15 mouse cellular contexts compared by ENCODE assay signal in genomic region chr14:123533000-123533399, GRCm38 (mm10).
"Had no signal": no experiment of that assay in that cellular context is flagged by ENCODE, and none has a peak within 500 bp of the region (broad histone marks: within the 10 kb centered on the region; RNA-seq: fewer than 3 reads in every experiment).

No protein-coding gene starts in this region.

- H3K36me3 ChIP-seq: limb, embryonic 12.5 days; liver, embryonic 13.5 days; lung, embryonic 15.5 days; midbrain, embryonic 12.5 days had no signal

- H3K9me3 ChIP-seq: limb, embryonic 12.5 days; liver, embryonic 13.5 days; lung, embryonic 15.5 days; megakaryocyte, embryonic 14.5 days; midbrain, embryonic 12.5 days had no signal

- H3K9ac ChIP-seq: limb, embryonic 12.5 days; liver, embryonic 13.5 days; liver, postnatal 0 days; lung, embryonic 15.5 days; midbrain, embryonic 12.5 days had no signal

- ATAC-seq: liver, postnatal 0 days; midbrain, embryonic 16.5 days had no signal

- H3K27ac ChIP-seq: limb, embryonic 12.5 days; liver, embryonic 13.5 days; lung, embryonic 15.5 days; macrophage; midbrain, embryonic 12.5 days had no signal

- H3K4me2 ChIP-seq: limb, embryonic 12.5 days; liver, embryonic 13.5 days; lung, embryonic 15.5 days; midbrain, embryonic 12.5 days had no signal

- H3K4me3 ChIP-seq: limb, embryonic 12.5 days; liver, embryonic 13.5 days; lung, embryonic 15.5 days; megakaryocyte, embryonic 14.5 days; midbrain, embryonic 12.5 days had no signal

- H3K27me3 ChIP-seq: limb, embryonic 12.5 days; liver, embryonic 13.5 days; lung, embryonic 15.5 days; megakaryocyte, embryonic 14.5 days; midbrain, embryonic 12.5 days had no signal

- H3K4me1 ChIP-seq: limb, embryonic 12.5 days; liver, embryonic 13.5 days; megakaryocyte, embryonic 14.5 days had no signal

- DNase-seq: kidney, postnatal 25 days; layer of hippocampus, adult 9-11 months; liver; liver, embryonic 13.5 days; liver, postnatal 0 days; lung, postnatal 14 days; spleen, adult 18-20 months; thymus, adult 18-20 months; thymus, postnatal 14 days had no signal
